Mouse (Mus musculus) limb, embryonic 15.5 days (tissue): Measurements from ENCODE around the gene Golt1a. TPM values are rescaled to one million over a fixed set of nuclear protein-coding genes. Genes with fewer than 3 reads are reported as not detected.

Experiments
- ATAC-seq: fragments of 200-750 bp; cut with Nextera tagmentation; 2 replicates; pipeline ENCODE4 v1.8.0; 2017; ENCODE audit warnings: low read depth, moderate TSS enrichment; ENCODE audit not compliant: insufficient number of reproducible peaks, low FRiP score, low TSS enrichment
- H3K27ac ChIP-seq: fragments of 300-500 bp; sonication (generic); 2 replicates; pipeline ENCODE4 v1.5.1; 2015; ENCODE audit warnings: moderate library complexity, mild to moderate bottlenecking, inconsistent platforms
- H3K27me3 ChIP-seq: fragments of 300-500 bp; sonication (generic); 2 replicates; pipeline ENCODE4 v1.6.1; 2015; ENCODE audit warnings: inconsistent platforms
- H3K36me3 ChIP-seq: fragments of 300-500 bp; sonication (generic); 2 replicates; pipeline ENCODE4 v1.6.1; 2015; ENCODE audit warnings: inconsistent platforms
- H3K4me1 ChIP-seq: fragments of 300-500 bp; sonication (generic); 2 replicates; pipeline ENCODE4 v1.6.1; 2015; ENCODE audit warnings: inconsistent platforms
- H3K4me2 ChIP-seq: fragments of 300-500 bp; sonication (generic); 2 replicates; pipeline ENCODE4 v1.6.1; 2015; ENCODE audit warnings: mild to moderate bottlenecking, inconsistent platforms
- H3K4me3 ChIP-seq: fragments of 300-500 bp; sonication (generic); 2 replicates; pipeline ENCODE4 v1.5.1; 2015; ENCODE audit warnings: mild to moderate bottlenecking, inconsistent platforms
- H3K9ac ChIP-seq: fragments of 300-500 bp; sonication (generic); 2 replicates; pipeline ENCODE4 v1.6.1; 2015; ENCODE audit warnings: inconsistent platforms
- H3K9me3 ChIP-seq: fragments of 300-500 bp; sonication (generic); 2 replicates; pipeline ENCODE4 v1.6.1; 2016; ENCODE audit warnings: inconsistent platforms
- WGBS: fragments of 180-500 bp; shearing (Covaris S2); methylation state at CpG from one replicate; pipeline ENCODE4 v1.1.7; 2015; 5-methylcytosine and 5-hydroxymethylcytosine counted together
- polyA plus RNA-seq: library from polyadenylated mRNA; unstranded; fragments of >200 nt; fragmentation: Nextera tagmentation; extraction: Ambion mirVana; gene quantifications from 2 replicates; pipeline ENCODE4 v1.2.1, GENCODE M21; 2015

The Golt1a gene
- polyA plus RNA-seq, 1 experiment from 2014 or later, result not detected

GRCm38 (mm10) chr1:133278946-133279631 is 30.5 kb upstream of the Golt1a start:
- H3K36me3 ChIP-seq, result no peaks in the 10 kb centered on the region
- H3K9ac ChIP-seq, result no peak overlapping the region
- no peak overlapping the region for H3K4me3 ChIP-seq
- 71% methylated on average over 15 of the region's 15 CpGs for WGBS
- ATAC-seq, result no peak
- no peak overlapping the region for H3K4me2 ChIP-seq
- no peak overlapping the region for H3K27ac ChIP-seq
- H3K9me3 ChIP-seq, result no peaks in the 10 kb centered on the region
- H3K27me3 ChIP-seq, result no peaks in the 10 kb centered on the region
- no peaks in the 10 kb centered on the region for H3K4me1 ChIP-seq

GRCm38 (mm10) chr1:133279632-133280093 is 29.9 kb upstream of the Golt1a start:
- Histone ChIP-seq H3K4me3 (no peak overlapping the region), H3K9me3 (no peaks in the 10 kb centered on the region), H3K27me3 (no peaks in the 10 kb centered on the region), H3K4me1 (no peaks in the 10 kb centered on the region), H3K4me2 (no peak overlapping the region), H3K9ac (no peak overlapping the region), H3K27ac (no peak overlapping the region), H3K36me3 (no peaks in the 10 kb centered on the region)
- no peak for ATAC-seq
- WGBS, result 84% methylated on average over 11 of the region's 11 CpGs

GRCm38 (mm10) chr1:133280537-133280936 is 29.1 kb upstream of the Golt1a start:
- Histone ChIP-seq H3K4me1 (no peaks in the 10 kb centered on the region), H3K4me2 (no peak overlapping the region), H3K27me3 (no peaks in the 10 kb centered on the region), H3K36me3 (no peaks in the 10 kb centered on the region), H3K4me3 (no peak overlapping the region), H3K9me3 (no peaks in the 10 kb centered on the region), H3K27ac (no peak overlapping the region), H3K9ac (no peak overlapping the region)
- no peak for ATAC-seq
- WGBS, result 86% methylated on average over 2 of the region's 2 CpGs

- ATAC-seq, result 0 out of 2 replicates have a peak, but pooled peaks have one; percentile 40
- no peaks in the 10 kb centered on the region for H3K4me1 ChIP-seq
- no peak overlapping the region for H3K4me3 ChIP-seq
- H3K9ac ChIP-seq, result no peak overlapping the region
- H3K36me3 ChIP-seq, result no peaks in the 10 kb centered on the region
- H3K27ac ChIP-seq, result no peak overlapping the region
- no peaks in the 10 kb centered on the region for H3K9me3 ChIP-seq
- no peaks in the 10 kb centered on the region for H3K27me3 ChIP-seq
- no peak overlapping the region for H3K4me2 ChIP-seq
- 82% methylated on average over 7 of the region's 7 CpGs for WGBS
Observed at GRCm38 (mm10) chr1:133285907-133286306, 23.7 kb upstream of the Golt1a start.

GRCm38 (mm10) chr1:133287051-133287450 is 22.5 kb upstream of the Golt1a start:
- Histone ChIP-seq H3K4me3 (no peak overlapping the region), H3K4me1 (no peaks in the 10 kb centered on the region), H3K4me2 (no peak overlapping the region), H3K27me3 (no peaks in the 10 kb centered on the region), H3K27ac (no peak overlapping the region), H3K36me3 (no peaks in the 10 kb centered on the region), H3K9ac (no peak overlapping the region), H3K9me3 (no peaks in the 10 kb centered on the region)
- no peak for ATAC-seq
- WGBS, result 80% methylated on average over 4 of the region's 4 CpGs

- Histone ChIP-seq H3K4me2 (no peak overlapping the region), H3K9ac (no peak overlapping the region), H3K27me3 (no peaks in the 10 kb centered on the region), H3K36me3 (no peaks in the 10 kb centered on the region), H3K9me3 (no peaks in the 10 kb centered on the region), H3K4me1 (no peaks in the 10 kb centered on the region), H3K27ac (no peak overlapping the region), H3K4me3 (no peak overlapping the region)
- WGBS, result 92% methylated on average over 12 of the region's 12 CpGs
- no peak for ATAC-seq
Observed at GRCm38 (mm10) chr1:133287880-133288279, 21.7 kb upstream of the Golt1a start.

GRCm38 (mm10) chr1:133291888-133292287 is 17.7 kb upstream of the Golt1a start:
- 85% methylated on average over 6 of the region's 6 CpGs for WGBS
- no peaks in the 10 kb centered on the region; the same call in 1 of the 2 replicates for H3K27me3 ChIP-seq
- H3K27ac ChIP-seq, result no peak overlapping the region
- no peak overlapping the region for H3K9ac ChIP-seq
- no peak overlapping the region for H3K4me2 ChIP-seq
- peaks cover 8% of the 10 kb centered on the region; the same call in 1 of the 2 replicates for H3K4me1 ChIP-seq
- no peak for ATAC-seq
- H3K36me3 ChIP-seq, result no peaks in the 10 kb centered on the region
- no peaks in the 10 kb centered on the region for H3K9me3 ChIP-seq
- no peak overlapping the region for H3K4me3 ChIP-seq

- no peaks in the 10 kb centered on the region; the same call in 1 of the 2 replicates for H3K27me3 ChIP-seq
- ATAC-seq, result no peak
- H3K9ac ChIP-seq, result no peak overlapping the region
Observed at GRCm38 (mm10) chr1:133292608-133293007, 17.0 kb upstream of the Golt1a start.

GRCm38 (mm10) chr1:133296376-133296775 is 13.2 kb upstream of the Golt1a start:
- H3K4me3 ChIP-seq, result no peak overlapping the region
- ATAC-seq, result no peak

More at GRCm38 (mm10) chr1:133292608-133293007, 17.0 kb upstream of the Golt1a start:
- no peak overlapping the region for H3K4me3 ChIP-seq
- no peak overlapping the region for H3K4me2 ChIP-seq
- peaks cover 8% of the 10 kb centered on the region; the same call in 1 of the 2 replicates for H3K4me1 ChIP-seq
- H3K27ac ChIP-seq, result no peak overlapping the region
- H3K9me3 ChIP-seq, result no peaks in the 10 kb centered on the region
- no peaks in the 10 kb centered on the region for H3K36me3 ChIP-seq

GRCm38 (mm10) chr1:133298816-133299215 is 10.8 kb upstream of the Golt1a start:
- Histone ChIP-seq H3K27me3 (peaks cover 16% of the 10 kb centered on the region), H3K36me3 (no peaks in the 10 kb centered on the region), H3K9ac (no peak overlapping the region), H3K4me2 (no peak overlapping the region; the same call in 1 of the 2 replicates), H3K27ac (no peak overlapping the region), H3K4me1 (peaks cover 28% of the 10 kb centered on the region), H3K9me3 (no peaks in the 10 kb centered on the region), H3K4me3 (no peak overlapping the region)
- no peak for ATAC-seq
- WGBS, result 37% methylated on average over 14 of the region's 14 CpGs

More at GRCm38 (mm10) chr1:133296376-133296775, 13.2 kb upstream of the Golt1a start:
- H3K27ac ChIP-seq, result no peak overlapping the region
- no peak overlapping the region for H3K9ac ChIP-seq
- no peaks in the 10 kb centered on the region for H3K36me3 ChIP-seq
- peaks cover 16% of the 10 kb centered on the region for H3K27me3 ChIP-seq
- peaks cover 19% of the 10 kb centered on the region for H3K4me1 ChIP-seq
- no peak overlapping the region for H3K4me2 ChIP-seq
- no peaks in the 10 kb centered on the region for H3K9me3 ChIP-seq
- WGBS, result 68% methylated on average over 9 of the region's 9 CpGs

GRCm38 (mm10) chr1:133302540-133302939 is 7.1 kb upstream of the Golt1a start:
- H3K4me1 ChIP-seq, result peaks cover 20% of the 10 kb centered on the region
- H3K27me3 ChIP-seq, result peaks cover 16% of the 10 kb centered on the region
- H3K36me3 ChIP-seq, result no peaks in the 10 kb centered on the region
- no peak overlapping the region for H3K27ac ChIP-seq
- no peak overlapping the region for H3K4me3 ChIP-seq
- 22% methylated on average over 3 of the region's 3 CpGs for WGBS
- no peak overlapping the region for H3K4me2 ChIP-seq
- H3K9ac ChIP-seq, result no peak overlapping the region
- no peaks in the 10 kb centered on the region for H3K9me3 ChIP-seq
- ATAC-seq, result no peak

GRCm38 (mm10) chr1:133306842-133307241 is 2.8 kb upstream of the Golt1a start:
- Histone ChIP-seq H3K4me1 (peaks cover 9% of the 10 kb centered on the region), H3K9ac (no peak overlapping the region), H3K4me3 (no peak overlapping the region), H3K9me3 (no peaks in the 10 kb centered on the region), H3K4me2 (no peak overlapping the region), H3K36me3 (no peaks in the 10 kb centered on the region), H3K27me3 (no peaks in the 10 kb centered on the region), H3K27ac (no peak overlapping the region)
- 8% methylated on average over 4 of the region's 4 CpGs for WGBS
- ATAC-seq, result no peak
